Mouse (Mus musculus) cerebellum, adult 2 months (tissue): ENCODE data around the gene Itprip.

Source experiments
- CTCF ChIP-seq: fragments of 200-500 bp; IDR thresholded peaks from 2 replicates; pipeline ENCODE4 v1.5.1; 2011; ENCODE audit warnings: low read depth, mild to moderate bottlenecking, control low read depth, low read length, moderate library complexity, borderline replicate concordance; ENCODE audit not compliant: insufficient read depth
- POLR2A ChIP-seq: fragments of 200-500 bp; IDR thresholded peaks from 2 replicates; pipeline ENCODE4 v1.6.1; 2011; ENCODE audit warnings: low read length, control low read depth, borderline replicate concordance; ENCODE audit not compliant: insufficient read depth

GRCm38 (mm10) chr19:47936490-47936889, 17.4 kb upstream of the Itprip start:
- TF ChIP-seq CTCF = no peak
- TF ChIP-seq POLR2A = no peak
